Mouse (Mus musculus): Measurements from ENCODE around the gene Olfr304. TPM values are rescaled to one million over a fixed set of nuclear protein-coding genes. Genes with fewer than 3 reads are reported as not detected.

Olfr304 gene
- not detected for total RNA-seq (2023)

DNA sequence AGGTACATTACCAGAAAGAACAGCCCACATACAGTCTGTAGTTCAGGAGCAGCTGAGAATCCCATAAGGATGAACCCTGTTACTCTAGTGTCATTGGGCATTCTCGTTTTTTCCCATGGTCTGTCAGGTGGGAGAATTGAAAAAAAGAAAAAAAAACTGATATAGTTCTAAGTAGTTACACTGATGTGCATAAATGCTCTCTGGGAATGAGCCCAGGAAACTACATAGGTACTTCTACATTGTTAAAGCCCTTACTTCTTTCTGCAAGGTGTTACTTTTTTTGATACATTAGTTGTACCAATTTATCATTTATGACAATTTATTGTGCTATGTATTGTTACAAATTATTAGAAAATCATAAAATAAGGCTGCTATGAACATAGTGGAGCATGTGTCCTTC is at the start of gene Olfr304:
Gene Olfr304 (minus strand): TSS at position 101 of the 400 bp plus-strand sequence.

DNA sequence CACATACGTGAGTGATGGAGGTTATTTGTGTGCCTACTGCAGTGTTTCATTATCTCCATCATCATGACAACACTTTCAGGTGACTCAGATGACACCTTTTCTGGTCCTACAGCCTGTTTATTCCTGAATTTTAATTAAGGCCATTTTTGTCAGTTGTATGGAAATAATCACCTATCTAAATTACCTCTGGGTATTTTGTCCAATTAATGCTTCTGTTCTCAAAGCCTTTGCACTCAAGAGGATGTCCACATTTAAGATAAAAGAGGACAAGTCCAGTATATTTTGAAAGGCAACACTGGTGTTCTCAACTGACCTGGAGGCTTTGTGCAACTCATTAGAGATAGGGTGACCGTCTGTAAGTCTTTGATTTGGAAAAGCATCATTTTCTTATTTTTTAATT is 17.1 kb upstream of the Olfr304 start, which contains the start of gene Olfr301:
Gene Olfr301 (plus strand): TSS at position 301 of the 400 bp plus-strand sequence.

DNA sequence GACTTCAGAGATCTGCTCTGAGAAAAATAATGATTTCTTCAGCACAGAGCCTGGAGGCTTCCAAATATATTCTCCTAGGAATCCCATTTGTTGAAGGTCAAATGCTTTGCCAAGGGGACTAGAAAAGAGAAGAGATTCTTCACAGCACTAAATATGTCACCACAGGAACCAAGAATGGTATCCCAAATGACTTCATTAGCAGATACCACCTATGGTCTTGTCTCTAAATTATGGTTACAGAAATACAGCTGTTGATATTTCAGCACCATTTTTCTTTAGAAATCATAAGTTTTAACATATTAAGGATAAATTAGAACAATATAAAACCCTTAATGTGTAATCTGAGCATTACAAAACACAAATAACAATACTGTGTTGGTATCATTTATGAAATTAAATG is 11.2 kb upstream of the Olfr304 start, which contains the start of gene Olfr303:
Gene Olfr303 (minus strand): TSS at position 101 of the 400 bp plus-strand sequence.

DNA sequence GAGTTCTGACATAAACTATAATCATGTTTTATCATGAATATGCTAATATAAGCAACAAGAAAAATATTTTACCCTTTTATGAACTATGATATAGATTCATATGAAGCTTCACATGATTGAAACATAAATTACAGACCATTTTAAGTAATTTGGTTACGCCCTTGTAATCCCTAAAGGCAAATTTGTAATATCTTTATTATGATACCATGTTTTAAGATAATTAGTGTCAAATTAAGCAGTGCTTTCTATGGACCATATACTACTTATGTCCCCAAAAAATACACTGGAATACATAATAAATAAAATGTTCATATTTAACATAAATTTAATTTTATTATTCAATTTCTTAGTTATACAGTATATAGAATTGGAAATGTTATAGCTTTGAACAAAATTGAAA is 19.6 kb downstream of the Olfr304 start, which contains the start of gene Olfr305:
Gene Olfr305 (minus strand): TSS at position 101 of the 400 bp plus-strand sequence.

DNA sequence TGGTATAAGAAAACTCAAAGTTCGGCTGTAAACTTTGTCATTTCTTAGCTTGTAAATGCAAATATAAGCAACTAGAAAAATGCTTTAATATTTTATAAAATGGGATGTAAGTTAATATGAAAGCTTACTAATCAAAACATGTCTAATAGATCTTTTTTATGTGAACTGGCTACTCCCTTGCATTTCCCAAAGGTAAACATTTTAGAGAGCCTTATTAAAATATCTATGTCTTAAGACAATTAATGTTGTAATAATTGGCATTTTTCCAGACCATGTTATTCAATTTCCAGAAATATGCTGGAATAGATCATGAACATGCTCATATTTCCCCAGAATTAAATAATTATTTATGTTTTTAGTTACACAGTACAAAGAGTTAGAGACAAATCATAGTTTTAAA is 49.0 kb downstream of the Olfr304 start, which contains the start of gene Olfr307:
Gene Olfr307 (minus strand): TSS at position 101 of the 400 bp plus-strand sequence.

Other genes starting within 250 kb of the Olfr304 start
- not detected for gene Vmn2r75, start 214.9 kb downstream of the Olfr304 start, total RNA-seq (2023)
- not detected for gene Vmn2r76, start 140.3 kb downstream of the Olfr304 start, total RNA-seq (2023)
- not detected for gene Olfr310, start 109.5 kb downstream of the Olfr304 start, total RNA-seq (2023)
- not detected for gene Olfr309, start 73.0 kb downstream of the Olfr304 start, total RNA-seq (2023)
- not detected for gene Olfr308, start 61.0 kb downstream of the Olfr304 start, total RNA-seq (2023)
- not detected for gene Olfr307, start 49.1 kb downstream of the Olfr304 start, total RNA-seq (2023)
- not detected for gene Olfr305, start 19.7 kb downstream of the Olfr304 start, total RNA-seq (2023)
- gene Olfr303, start 11.1 kb upstream of the Olfr304 start, total RNA-seq (2023) = not detected
- not detected for gene Olfr301, start 17.2 kb upstream of the Olfr304 start, total RNA-seq (2023)
- not detected for gene Olfr299, start 73.3 kb upstream of the Olfr304 start, total RNA-seq (2023)
- gene Olfr298, start 105.8 kb upstream of the Olfr304 start, total RNA-seq (2023) = not detected
- gene Olfr297, start 133.3 kb upstream of the Olfr304 start, total RNA-seq (2023) = not detected
- gene Olfr295, start 197.2 kb upstream of the Olfr304 start, total RNA-seq (2023) = not detected
- not detected for gene Olfr294, start 230.0 kb upstream of the Olfr304 start, total RNA-seq (2023)